Mouse (Mus musculus): ENCODE measurements at regions not wholly inside any gene's neighbourhood (a gene's known extent, or its start where the extent isn't known, plus 50 kb on each side); places are given as distances from the start of the nearest gene placed in this dataset.

- TF ChIP-seq POLR2A (IDR thresholded peaks at IDR 0.05; ENCODE audit: low read depth, low read length) (no peak), CTCF (conservative IDR thresholded peaks at IDR 0.05; ENCODE audit: insufficient read depth, insufficient read length, low read depth, low read length) (no peak)
Observed at GRCm38 (mm10) chr3:54592064-54592463, 100.5 kb upstream of the Supt20 start.
